Mouse (Mus musculus) stomach, postnatal 0 days (tissue): ENCODE results near the gene Htt. TPM values are rescaled to one million over a fixed set of nuclear protein-coding genes. Genes with fewer than 3 reads are reported as not detected.

Experiments used
- ATAC-seq: fragments of 200-750 bp; cut with Nextera tagmentation; 2 replicates; pipeline ENCODE4 v1.8.0; 2017; ENCODE audit not compliant: low FRiP score, low TSS enrichment
- DNase-seq: peaks from one replicate; pipeline ENCODE4 v3.0.0-alpha.2; 2016; ENCODE audit warnings: low spot score
- H3K27ac ChIP-seq: fragments of 300-500 bp; sonication (generic); replicated peaks from 2 replicates; pipeline ENCODE4 v1.5.1; 2014; ENCODE audit warnings: mild to moderate bottlenecking, control low read depth
- H3K27me3 ChIP-seq: fragments of 300-500 bp; sonication (generic); 2 replicates; pipeline ENCODE4 v1.6.1; 2014; ENCODE audit warnings: low read length; ENCODE audit not compliant: control insufficient read depth, insufficient read depth
- H3K36me3 ChIP-seq: fragments of 300-500 bp; sonication (generic); 2 replicates; pipeline ENCODE4 v1.6.1; 2014; ENCODE audit warnings: low read length, mixed read lengths; ENCODE audit not compliant: control insufficient read depth, insufficient read depth
- H3K4me1 ChIP-seq: fragments of 300-500 bp; sonication (generic); replicated peaks from 2 replicates; pipeline ENCODE4 v1.6.1; 2014; ENCODE audit warnings: antibody characterized with exemption; ENCODE audit not compliant: control insufficient read depth, insufficient read depth
- H3K4me2 ChIP-seq: fragments of 300-500 bp; sonication (generic); replicated peaks from 2 replicates; pipeline ENCODE4 v1.6.1; 2014; ENCODE audit warnings: low read depth, mild to moderate bottlenecking, control low read depth, moderate library complexity
- H3K4me3 ChIP-seq: fragments of 300-500 bp; sonication (generic); 2 replicates; pipeline ENCODE4 v1.5.1; 2014; ENCODE audit warnings: low read depth, low read length, control low read depth
- H3K9ac ChIP-seq: fragments of 300-500 bp; sonication (generic); 2 replicates; pipeline ENCODE4 v1.6.1; 2014; ENCODE audit warnings: mild to moderate bottlenecking, low read length, control low read depth, mixed read lengths
- H3K9me3 ChIP-seq: fragments of 300-500 bp; sonication (generic); 2 replicates; pipeline ENCODE4 v1.6.1; 2016; ENCODE audit warnings: low read length; ENCODE audit not compliant: control insufficient read depth
- CTCF ChIP-seq: IDR thresholded peaks from 2 replicates; pipeline ENCODE4 v1.5.1; 2016; ENCODE audit warnings: antibody characterized with exemption, low read depth, mild to moderate bottlenecking, moderate library complexity
- EP300 ChIP-seq: optimal IDR thresholded peaks from 2 replicates; pipeline ENCODE3; 2016; ENCODE audit warnings: antibody characterized with exemption
- WGBS: fragments of 180-500 bp; shearing (Covaris S2); extraction: QIAGEN DNeasy Blood & Tissue Kit; methylation state at CpG from one replicate; pipeline ENCODE4 v1.1.7; 2014; 5-methylcytosine and 5-hydroxymethylcytosine counted together
- polyA plus RNA-seq: library from polyadenylated mRNA; unstranded; fragments of >200 nt; fragmentation: Nextera tagmentation; extraction: Ambion mirVana; gene quantifications from 2 replicates; pipeline ENCODE4 v1.2.1, GENCODE M21; 2015

Gene Htt
- polyA plus RNA-seq, 1 experiment from 2014 or later, result 3.5 TPM

DNA sequence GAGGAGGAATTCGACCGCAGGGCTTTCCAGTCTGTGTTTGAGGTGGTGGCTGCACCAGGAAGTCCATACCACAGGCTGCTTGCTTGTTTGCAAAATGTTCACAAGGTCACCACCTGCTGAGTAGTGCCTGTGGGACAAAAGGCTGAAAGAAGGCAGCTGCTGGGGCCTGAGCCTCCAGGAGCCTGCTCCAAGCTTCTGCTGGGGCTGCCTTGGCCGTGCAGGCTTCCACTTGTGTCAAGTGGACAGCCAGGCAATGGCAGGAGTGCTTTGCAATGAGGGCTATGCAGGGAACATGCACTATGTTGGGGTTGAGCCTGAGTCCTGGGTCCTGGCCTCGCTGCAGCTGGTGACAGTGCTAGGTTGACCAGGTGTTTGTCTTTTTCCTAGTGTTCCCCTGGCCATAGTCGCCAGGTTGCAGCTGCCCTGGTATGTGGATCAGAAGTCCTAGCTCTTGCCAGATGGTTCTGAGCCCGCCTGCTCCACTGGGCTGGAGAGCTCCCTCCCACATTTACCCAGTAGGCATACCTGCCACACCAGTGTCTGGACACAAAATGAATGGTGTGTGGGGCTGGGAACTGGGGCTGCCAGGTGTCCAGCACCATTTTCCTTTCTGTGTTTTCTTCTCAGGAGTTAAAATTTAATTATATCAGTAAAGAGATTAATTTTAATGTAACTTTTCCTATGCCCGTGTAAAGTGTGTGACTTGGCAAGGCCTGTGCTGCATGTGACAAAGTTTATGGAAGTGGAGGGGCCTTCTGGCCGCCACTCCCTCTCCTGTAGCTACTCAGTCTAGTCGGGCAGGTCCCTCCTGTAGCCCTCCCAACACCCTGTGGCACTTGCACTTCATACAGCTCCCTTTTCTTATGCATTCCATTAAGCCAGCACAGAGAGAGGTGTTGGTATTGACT, 147.4 kb downstream of the Htt start:
- ATAC-seq (peak; percentile 55), DNase-seq (peak; percentile 65)
- Histone ChIP-seq H3K27ac (peak overlapping the region; percentile 75), H3K4me3 (no peak overlapping the region), H3K4me1 (no peaks in the 10 kb centered on the region), H3K4me2 (no peak overlapping the region), H3K27me3 (no peaks in the 10 kb centered on the region), H3K9me3 (no peaks in the 10 kb centered on the region), H3K9ac (no peak overlapping the region), H3K36me3 (peaks cover 14% of the 10 kb centered on the region)
- 60% methylated on average over 9 of the region's 9 CpGs for WGBS
- no peak for TF ChIP-seq EP300
- no peak for TF ChIP-seq CTCF

DNA sequence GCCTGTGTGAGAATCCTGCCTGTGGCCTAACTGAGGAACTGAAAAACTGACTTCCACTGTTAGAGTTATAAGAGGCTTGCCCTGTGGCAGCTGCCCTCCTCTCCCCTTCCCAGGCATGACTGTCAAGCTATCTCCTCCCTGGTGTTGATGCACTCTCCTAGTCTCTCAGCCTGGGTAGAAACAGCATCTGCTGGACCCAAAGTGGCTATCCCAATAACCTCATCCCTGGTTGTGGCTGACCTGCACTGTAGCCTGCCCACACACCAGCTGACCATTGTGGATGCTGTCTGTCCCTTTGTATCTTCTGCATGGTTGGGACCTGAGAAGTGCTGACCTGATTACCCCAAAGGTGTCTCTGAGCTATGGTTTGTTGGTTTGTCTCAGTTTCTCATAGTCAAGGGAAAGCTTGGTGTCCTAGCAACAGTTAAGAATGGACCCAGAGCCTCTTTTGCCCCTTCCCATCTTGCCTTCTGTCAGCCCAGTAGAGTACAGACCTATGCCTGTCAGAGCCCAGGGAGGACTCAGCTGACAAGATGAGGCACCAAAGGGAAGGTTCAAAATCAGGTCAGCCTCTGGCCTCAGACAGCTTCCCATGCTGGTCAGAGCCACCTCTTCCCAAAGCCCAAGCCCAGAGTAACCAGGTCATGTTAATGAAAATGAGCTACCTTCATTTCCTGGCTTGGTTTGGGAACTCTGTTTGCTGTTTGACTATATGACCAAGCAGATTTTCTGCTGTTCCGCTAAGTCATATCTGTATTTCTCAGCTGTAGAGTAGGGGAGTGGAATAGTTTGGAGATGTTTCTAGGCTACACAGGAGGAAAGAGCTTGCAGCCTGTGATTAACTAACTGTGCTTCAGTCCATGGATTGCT, 148.3 kb downstream of the Htt start:
- H3K4me2 ChIP-seq, result no peak overlapping the region
- DNase-seq (no peak), ATAC-seq (no peak)
- no peak overlapping the region; the same call in 1 of the 2 replicates for H3K9ac ChIP-seq
- no peaks in the 10 kb centered on the region for H3K27me3 ChIP-seq
- H3K4me3 ChIP-seq, result no peak overlapping the region
- no peak for TF ChIP-seq CTCF
- TF ChIP-seq EP300, result no peak
- WGBS, result 79% methylated on average over 1 of the region's 1 CpGs
- peak overlapping the region; percentile 75; the same call in 1 of the 2 replicates for H3K27ac ChIP-seq
- H3K36me3 ChIP-seq, result peaks cover 10% of the 10 kb centered on the region
- no peaks in the 10 kb centered on the region for H3K4me1 ChIP-seq
- no peaks in the 10 kb centered on the region for H3K9me3 ChIP-seq

DNA sequence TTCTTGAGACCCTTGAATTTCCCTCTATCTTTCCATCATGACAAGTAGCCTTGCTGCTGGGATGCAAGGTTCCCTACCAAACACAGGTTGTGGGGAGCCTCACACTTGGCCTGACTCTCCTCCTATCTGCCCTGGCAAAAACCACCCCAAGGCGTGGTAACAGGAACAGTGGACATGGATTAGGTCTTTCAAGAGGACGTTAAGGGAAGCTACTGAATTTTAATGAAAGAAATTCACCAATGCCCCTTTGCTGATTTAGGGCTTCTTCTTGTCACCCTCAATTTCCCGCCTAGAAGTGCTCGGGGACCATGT, 148.9 kb downstream of the Htt start:
- Histone ChIP-seq H3K27ac (no peak overlapping the region), H3K4me3 (no peak overlapping the region), H3K9me3 (no peaks in the 10 kb centered on the region), H3K4me1 (no peaks in the 10 kb centered on the region), H3K27me3 (no peaks in the 10 kb centered on the region), H3K36me3 (peaks cover 8% of the 10 kb centered on the region; the same call in 1 of the 2 replicates), H3K9ac (no peak overlapping the region), H3K4me2 (no peak overlapping the region)
- no peak for TF ChIP-seq CTCF
- TF ChIP-seq EP300, result no peak
- ATAC-seq (no peak), DNase-seq (no peak)
- 81% methylated on average over 4 of the region's 4 CpGs for WGBS

DNA sequence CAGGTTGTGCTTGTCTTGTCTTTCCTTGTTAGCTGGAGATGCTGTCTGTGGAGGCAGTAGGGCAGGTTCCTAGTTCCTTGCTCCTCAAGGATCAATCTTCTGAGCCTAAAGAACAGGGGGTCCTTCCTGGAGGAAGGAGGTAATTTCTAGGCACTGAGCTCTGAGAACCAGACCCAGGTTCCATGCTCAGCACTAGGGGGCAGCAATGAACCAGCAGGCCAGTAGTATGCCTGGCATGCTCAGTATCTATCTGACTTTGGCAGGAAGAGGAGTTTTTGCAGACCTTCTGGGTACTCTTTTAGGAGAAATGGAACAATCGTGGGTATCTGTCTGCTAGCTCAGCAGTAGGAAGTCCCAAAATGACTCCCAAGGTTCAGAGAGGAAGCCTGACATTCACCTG, 154.3 kb downstream of the Htt start:
- WGBS, result 7% methylated on average over 1 of the region's 1 CpGs
- no peaks in the 10 kb centered on the region for H3K36me3 ChIP-seq
- H3K4me2 ChIP-seq, result no peak overlapping the region
- no peaks in the 10 kb centered on the region for H3K9me3 ChIP-seq
- no peaks in the 10 kb centered on the region for H3K27me3 ChIP-seq
- no peak overlapping the region for H3K4me3 ChIP-seq
- peak; percentile 63 for ATAC-seq
- H3K9ac ChIP-seq, result no peak overlapping the region
- TF ChIP-seq EP300 (no peak), CTCF (peak; percentile 95)
- no peaks in the 10 kb centered on the region for H3K4me1 ChIP-seq
- H3K27ac ChIP-seq, result no peak overlapping the region
- peak; percentile 75 for DNase-seq

DNA sequence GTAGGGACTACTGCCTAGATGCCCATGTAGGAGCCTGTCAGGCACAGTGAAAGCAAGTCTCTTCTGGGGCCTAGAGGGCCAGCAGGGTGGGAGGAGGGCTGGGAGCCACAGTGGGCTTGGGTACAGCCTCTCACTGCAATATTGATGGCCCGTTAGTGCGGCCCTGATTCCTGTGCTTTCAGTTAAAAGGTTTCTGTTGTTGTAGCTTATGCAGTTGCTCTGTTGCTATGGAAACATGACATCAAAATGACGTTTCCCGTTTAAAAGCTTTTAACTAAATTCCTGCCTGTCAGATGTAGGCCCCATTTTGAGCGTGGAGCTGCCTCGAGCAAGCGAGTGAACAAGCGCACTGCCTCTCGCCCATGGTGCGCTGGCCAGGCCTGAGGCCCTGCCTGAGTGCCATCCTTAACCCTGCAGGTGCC, 155.7 kb downstream of the Htt start:
- H3K4me2 ChIP-seq, result no peak overlapping the region
- H3K4me1 ChIP-seq, result no peaks in the 10 kb centered on the region
- 49% methylated on average over 10 of the region's 10 CpGs for WGBS
- H3K9me3 ChIP-seq, result no peaks in the 10 kb centered on the region
- no peak for DNase-seq
- TF ChIP-seq CTCF (no peak), EP300 (no peak)
- no peaks in the 10 kb centered on the region for H3K27me3 ChIP-seq
- ATAC-seq, result no peak
- no peak overlapping the region; the same call in 1 of the 2 replicates for H3K9ac ChIP-seq
- no peaks in the 10 kb centered on the region for H3K36me3 ChIP-seq
- no peak overlapping the region for H3K4me3 ChIP-seq
- no peak overlapping the region for H3K27ac ChIP-seq
